Mouse (Mus musculus) spleen, embryonic (tissue): ENCODE results near the gene Traf3ip2.

Experiments
- CTCF ChIA-PET: fragments of 350-600 bp; sonication (Branson Sonifier 250); formaldehyde crosslinking; loops from one replicate; lab custom pipeline; 2022; lab: Charles Lee

Gene Traf3ip2

GRCm38 (mm10) chr10:39630811-39631210 lies 18.1 kb downstream of the Traf3ip2 start:
- CTCF ChIA-PET = no interaction called here

GRCm38 (mm10) chr10:39631627-39632026 lies 18.9 kb downstream of the Traf3ip2 start:
- CTCF ChIA-PET = no interaction called here

GRCm38 (mm10) chr10:39633379-39633778 lies 20.6 kb downstream of the Traf3ip2 start:
- CTCF ChIA-PET = no interaction called here

- CTCF ChIA-PET = interaction anchor here (0.7 kb wide), 1 partner anchor 32 kb away, joined by 6 read pairs; no protein-coding TSS in a partner anchor
These were observed 21.8 kb downstream of the Traf3ip2 start for GRCm38 (mm10) chr10:39634423-39635101.

GRCm38 (mm10) chr10:39638862-39639261 lies 26.1 kb downstream of the Traf3ip2 start:
- CTCF ChIA-PET = no interaction called here

- CTCF ChIA-PET = no interaction called here
These were observed 27.0 kb downstream of the Traf3ip2 start for GRCm38 (mm10) chr10:39639783-39640182.

- CTCF ChIA-PET = no interaction called here
These were observed 28.1 kb downstream of the Traf3ip2 start for GRCm38 (mm10) chr10:39640817-39641226.

GRCm38 (mm10) chr10:39645789-39646628 lies 33.3 kb downstream of the Traf3ip2 start:
- CTCF ChIA-PET = no interaction called here

- CTCF ChIA-PET = no interaction called here
These were observed 33.9 kb downstream of the Traf3ip2 start for GRCm38 (mm10) chr10:39646629-39647019.

- CTCF ChIA-PET = no interaction called here
These were observed 34.4 kb downstream of the Traf3ip2 start for GRCm38 (mm10) chr10:39647118-39647517.

GRCm38 (mm10) chr10:39648278-39648677 lies 35.5 kb downstream of the Traf3ip2 start:
- CTCF ChIA-PET = no interaction called here

GRCm38 (mm10) chr10:39649550-39649949 lies 36.8 kb downstream of the Traf3ip2 start:
- CTCF ChIA-PET = no interaction called here

- CTCF ChIA-PET = no interaction called here
These were observed 37.6 kb downstream of the Traf3ip2 start for GRCm38 (mm10) chr10:39650316-39650715.

GRCm38 (mm10) chr10:39654001-39654416 lies 41.3 kb downstream of the Traf3ip2 start:
- CTCF ChIA-PET = no interaction called here

GRCm38 (mm10) chr10:39658901-39659410 lies 46.2 kb downstream of the Traf3ip2 start:
- CTCF ChIA-PET = no interaction called here

- CTCF ChIA-PET = no interaction called here
These were observed 46.9 kb downstream of the Traf3ip2 start for GRCm38 (mm10) chr10:39659411-39660268.

GRCm38 (mm10) chr10:39660269-39660655 lies 47.5 kb downstream of the Traf3ip2 start:
- CTCF ChIA-PET = no interaction called here

GRCm38 (mm10) chr10:39660698-39661097 lies 48.0 kb downstream of the Traf3ip2 start:
- CTCF ChIA-PET = no interaction called here

GRCm38 (mm10) chr10:39665071-39665502 lies 52.4 kb downstream of the Traf3ip2 start:
- CTCF ChIA-PET = no interaction called here

- CTCF ChIA-PET = interaction anchor here (0.6 to 0.7 kb wide), 3 partner anchors 31 to 185 kb away, joined by 3 to 11 read pairs (median 6); partner anchors contain the start of gene Rev3l
These were observed 53.3 kb downstream of the Traf3ip2 start for GRCm38 (mm10) chr10:39666027-39666426.

GRCm38 (mm10) chr10:39671451-39671850 lies 58.7 kb downstream of the Traf3ip2 start:
- CTCF ChIA-PET = interaction anchor here (0.6 kb wide), 1 partner anchor 112 kb away, joined by 4 read pairs; no protein-coding TSS in a partner anchor
